Mouse (Mus musculus): ENCODE measurements around the gene Sh2d3c.

Gene Sh2d3c

GRCm38 (mm10) chr2:32720681-32721229 is at the start of gene Sh2d3c:
Gene Sh2d3c (plus strand): TSS chr2:32721055.
- DNase-seq = peak; percentile 84

- DNase-seq = no peak
Measured at GRCm38 (mm10) chr2:32671147-32671546, 49.7 kb upstream of the Sh2d3c start.

DNA sequence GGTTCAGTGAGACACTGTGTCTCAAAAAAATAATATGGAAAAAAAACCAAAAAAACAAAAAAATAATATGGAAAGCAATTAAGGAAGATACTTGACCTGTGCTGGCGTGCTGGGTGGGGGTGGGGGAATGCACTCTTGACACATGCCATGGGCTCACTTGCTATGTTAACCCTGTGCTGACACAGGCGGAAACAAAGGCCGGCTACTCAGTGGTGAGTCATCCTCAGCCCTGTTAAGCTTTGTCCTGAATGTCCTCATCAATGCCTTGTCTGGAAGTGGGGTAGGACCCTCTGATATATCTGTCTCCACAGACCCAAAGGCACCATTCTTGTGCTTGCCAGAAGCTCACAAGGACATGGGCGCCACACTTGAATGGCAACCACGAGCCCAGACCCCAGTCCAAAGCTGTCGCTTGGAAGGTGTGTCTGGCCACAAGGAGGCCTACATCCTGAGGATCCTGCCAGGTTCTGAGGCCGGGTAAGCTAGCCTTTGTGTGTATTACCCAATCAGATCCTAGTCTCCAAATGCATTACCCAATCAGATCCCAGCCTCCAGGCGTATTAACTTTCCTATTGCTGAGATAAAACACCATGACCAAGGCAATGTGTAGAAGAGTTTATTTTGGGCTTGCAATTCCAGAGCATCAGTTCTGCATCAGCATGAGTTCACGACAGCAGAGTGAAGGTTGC is 48.8 kb upstream of the Sh2d3c start:
- DNase-seq = no peak

- DNase-seq = peak; percentile 59
Measured at GRCm38 (mm10) chr2:32673176-32673917, 47.5 kb upstream of the Sh2d3c start.

- no peak for DNase-seq
Measured at GRCm38 (mm10) chr2:32676821-32677220, 44.0 kb upstream of the Sh2d3c start.

DNA sequence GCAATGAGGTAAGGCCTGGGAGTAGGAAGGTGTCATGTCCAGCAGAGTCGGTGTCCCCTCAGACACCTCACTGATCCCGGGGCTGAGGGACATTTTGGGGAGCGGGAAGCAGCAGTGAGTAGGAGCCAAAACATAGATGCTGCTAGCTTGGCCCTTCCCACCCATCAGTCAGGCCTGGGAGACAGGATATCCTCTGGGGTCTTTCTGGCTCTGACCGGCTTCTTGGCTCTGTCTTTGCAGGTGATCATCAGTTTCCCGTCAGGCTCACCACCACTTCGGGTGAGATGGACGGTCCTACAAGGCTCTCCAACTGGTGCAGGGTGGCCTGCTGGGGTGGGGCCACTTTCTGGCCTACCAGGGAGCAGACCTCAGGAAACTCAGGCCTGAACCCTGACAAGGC is 43.2 kb upstream of the Sh2d3c start:
- no peak for DNase-seq

- peak; percentile 60 for DNase-seq
Measured at GRCm38 (mm10) chr2:32680051-32680451, 40.8 kb upstream of the Sh2d3c start.

DNA sequence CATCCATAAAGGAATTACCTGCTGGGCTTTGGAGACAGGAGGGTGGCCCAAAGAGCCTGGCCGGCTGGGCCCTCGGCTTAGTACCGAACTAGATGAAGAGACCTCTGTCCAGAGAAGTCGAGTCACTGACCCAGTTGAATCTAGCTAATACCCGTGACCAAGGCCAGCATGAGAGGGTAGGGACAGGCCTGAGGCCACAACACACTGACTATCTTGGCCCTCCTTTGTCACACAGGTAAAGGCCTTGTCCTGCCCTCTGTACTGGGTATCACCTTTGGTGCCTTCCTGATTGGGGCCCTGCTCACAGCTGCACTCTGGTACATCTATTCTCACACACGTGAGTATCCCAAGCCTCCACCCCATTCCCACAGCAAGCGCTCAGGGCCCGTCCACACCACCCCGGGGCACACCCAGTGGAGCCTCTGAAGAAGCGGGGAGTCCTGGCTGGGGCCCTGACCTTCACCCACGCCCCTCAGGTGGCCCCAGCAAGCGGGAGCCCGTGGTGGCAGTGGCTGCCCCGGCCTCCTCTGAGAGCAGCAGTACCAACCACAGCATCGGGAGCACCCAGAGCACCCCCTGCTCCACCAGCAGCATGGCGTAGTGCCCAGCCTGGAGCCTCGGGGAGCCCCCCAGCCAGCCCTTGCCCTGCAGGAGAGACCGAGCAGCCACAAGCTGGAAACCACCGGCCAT is 39.7 kb upstream of the Sh2d3c start:
- DNase-seq = no peak

DNA sequence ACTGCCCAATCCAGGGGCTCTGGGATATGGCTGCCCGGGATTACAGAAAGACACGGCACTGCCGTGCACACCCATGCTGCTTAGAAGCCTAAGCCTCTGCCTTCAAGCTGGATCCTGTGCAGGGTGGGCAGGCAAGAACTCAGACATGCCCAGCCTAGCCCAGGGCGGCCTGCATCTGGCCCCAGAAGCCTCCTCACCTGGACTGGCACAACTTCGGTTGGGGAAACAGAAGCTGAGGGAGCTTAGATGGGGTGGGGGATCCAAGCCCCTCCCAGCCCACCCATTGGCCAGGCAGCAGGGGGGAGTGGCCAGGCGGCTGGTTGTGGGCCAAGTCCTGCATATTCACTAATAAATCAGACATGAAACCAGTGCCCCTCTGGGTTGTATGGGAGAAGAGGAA is 39.1 kb upstream of the Sh2d3c start:
- peak; percentile 46 for DNase-seq

DNA sequence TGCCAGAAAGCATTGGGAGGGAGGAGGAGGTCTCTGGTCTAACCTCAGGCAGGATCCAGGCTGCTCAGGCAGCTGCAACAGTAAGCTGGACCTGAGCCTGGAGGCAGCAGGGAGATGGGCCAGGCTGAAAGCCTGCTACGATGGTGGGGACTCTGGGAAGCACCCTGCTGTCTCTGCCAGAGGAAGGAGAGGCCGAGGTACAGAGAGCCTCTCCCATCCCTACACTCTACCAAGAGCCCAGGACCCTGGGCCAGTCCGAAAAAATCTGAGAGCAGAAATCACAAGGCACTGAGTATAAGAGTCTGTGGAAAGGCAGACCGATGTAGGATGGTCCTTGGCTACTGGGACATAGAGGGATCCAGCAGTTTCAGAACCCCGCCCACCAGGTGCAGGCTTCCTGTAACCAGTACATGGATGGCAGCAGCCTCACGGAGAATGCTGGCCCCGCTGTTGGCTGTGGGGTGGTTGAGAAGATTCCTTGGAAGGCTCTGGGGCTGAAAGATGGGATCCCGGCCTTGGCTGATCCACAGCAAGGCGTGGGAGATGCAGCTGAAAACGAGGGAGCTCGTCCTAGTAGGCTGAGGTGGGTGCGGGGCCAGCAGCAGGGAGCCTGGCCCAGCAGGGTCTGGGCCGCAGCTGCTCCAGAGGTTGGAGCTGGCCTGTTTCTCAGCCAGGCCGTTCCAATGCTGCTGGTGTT is 38.0 kb upstream of the Sh2d3c start:
- no peak for DNase-seq

DNA sequence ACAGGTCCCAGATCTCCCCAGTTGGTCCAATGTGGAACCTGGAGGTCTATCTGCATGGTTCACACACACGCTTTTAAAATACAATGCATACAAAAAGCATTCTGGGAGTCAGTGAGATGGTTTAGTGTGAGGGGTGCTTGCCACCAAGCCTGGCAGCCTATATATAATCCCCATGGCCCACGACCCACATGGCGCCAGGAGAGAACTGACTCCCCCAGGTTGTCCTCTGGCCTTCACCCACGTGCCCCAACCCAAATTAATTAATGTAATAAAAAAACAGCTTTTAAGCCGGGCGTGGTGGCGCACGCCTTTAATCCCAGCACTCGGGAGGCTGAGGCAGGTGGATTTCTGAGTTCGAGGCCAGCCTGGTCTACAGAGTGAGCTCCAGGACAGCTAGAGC is 37.2 kb upstream of the Sh2d3c start:
- DNase-seq = no peak

DNA sequence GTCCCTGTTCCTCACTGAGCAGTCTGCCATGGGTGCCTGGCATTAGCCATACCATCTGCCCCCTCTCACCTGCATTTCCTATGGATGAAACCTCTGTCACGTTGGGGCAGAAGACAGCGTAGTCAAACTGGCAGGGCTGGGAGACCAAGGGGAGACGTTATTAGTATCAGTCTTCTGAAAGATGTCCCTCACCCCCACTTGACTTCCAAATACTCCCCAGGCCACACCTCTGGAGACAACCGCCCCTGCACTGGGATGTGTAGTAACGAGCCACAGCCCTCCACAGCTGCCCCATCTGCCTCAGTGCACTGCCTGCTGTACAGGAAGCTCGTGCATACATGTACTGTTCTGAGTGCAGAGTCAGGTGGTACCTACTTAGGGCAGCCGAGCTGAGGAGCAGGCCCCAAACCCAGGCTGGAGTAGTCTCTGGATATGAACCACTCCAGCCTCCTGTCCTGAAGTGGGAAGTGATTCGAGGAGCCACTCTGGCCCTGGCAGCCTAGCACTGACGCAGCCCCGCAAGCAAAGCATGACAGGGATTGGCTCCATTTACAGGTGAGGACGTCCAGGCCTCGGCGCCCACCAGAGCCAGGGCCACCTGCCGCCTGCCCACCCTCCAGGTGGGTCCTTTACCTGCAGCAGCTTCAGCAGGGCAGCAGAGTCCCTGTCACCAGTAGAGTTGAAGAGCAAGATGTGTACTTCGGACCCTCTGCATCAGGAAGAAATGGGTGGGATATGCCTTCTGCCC is 36.0 kb upstream of the Sh2d3c start:
- no peak for DNase-seq

DNA sequence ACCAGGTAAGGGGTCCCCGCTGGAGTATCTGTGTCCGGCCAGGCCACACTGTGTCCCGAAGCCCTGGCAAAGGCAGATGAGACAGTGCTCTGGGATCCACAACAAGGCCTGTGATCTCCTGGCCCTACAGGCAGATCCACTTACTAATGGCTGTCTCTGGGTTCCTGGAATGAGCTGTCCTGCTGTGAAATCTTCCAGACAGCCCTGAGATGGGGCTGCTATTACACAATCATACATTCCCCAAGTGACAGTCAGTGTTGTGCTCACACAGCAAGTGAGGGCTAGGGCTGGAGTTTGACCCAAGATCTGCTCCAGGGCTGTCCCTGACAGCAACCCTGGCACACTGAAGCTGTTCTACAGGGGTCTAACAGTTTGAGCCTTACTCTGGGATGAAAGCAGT is 35.0 kb upstream of the Sh2d3c start:
- no peak for DNase-seq

- no peak for DNase-seq
Measured at GRCm38 (mm10) chr2:32686640-32687039, 34.2 kb upstream of the Sh2d3c start.

DNA sequence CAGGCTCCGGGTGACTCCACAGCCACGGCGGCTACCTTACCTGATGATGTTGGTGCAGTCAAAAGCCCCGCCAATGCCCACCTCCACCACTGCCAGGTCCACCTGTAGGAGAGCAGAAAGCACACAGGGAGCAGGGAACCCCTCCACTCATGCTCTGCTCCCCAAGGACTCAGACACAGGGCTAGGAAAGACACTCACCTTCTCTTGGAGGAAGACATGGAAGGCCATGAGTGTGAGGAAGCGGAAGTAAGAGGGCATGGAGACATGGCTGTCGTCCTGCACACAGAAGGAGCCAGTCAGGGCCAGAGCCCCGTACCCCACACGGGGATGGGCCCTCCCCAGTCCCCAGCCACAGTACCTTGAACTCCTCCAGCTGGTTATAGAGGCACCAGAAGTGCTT is 33.3 kb upstream of the Sh2d3c start:
- no peak for DNase-seq

DNA sequence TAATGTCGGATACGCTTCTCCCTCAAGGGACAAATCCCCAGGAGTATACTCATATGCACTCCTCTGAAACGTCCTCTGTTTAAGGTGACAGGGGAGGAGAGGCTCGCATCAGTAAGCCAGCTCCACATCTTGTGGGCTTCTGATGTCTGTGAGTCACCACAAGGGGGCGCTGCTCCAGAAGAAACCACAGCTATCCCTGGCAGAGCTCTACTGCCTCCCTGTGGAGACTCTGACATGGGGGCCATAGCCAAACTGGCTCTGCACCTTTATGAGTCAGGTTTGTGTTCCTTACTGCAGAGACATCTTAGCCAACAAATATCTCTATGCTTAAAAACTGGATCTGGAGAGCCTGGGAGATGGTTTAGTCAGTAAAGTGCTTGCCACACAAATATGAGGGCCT is 31.4 kb upstream of the Sh2d3c start:
- peak; percentile 95 for DNase-seq

- DNase-seq = no peak
Measured at GRCm38 (mm10) chr2:32691041-32691440, 29.8 kb upstream of the Sh2d3c start.

- DNase-seq = no peak
Measured at GRCm38 (mm10) chr2:32692496-32692895, 28.4 kb upstream of the Sh2d3c start.

GRCm38 (mm10) chr2:32693282-32693681 is 27.6 kb upstream of the Sh2d3c start:
- peak; percentile 59 for DNase-seq

GRCm38 (mm10) chr2:32693823-32694411 is 26.9 kb upstream of the Sh2d3c start:
- peak; percentile 97 for DNase-seq

DNA sequence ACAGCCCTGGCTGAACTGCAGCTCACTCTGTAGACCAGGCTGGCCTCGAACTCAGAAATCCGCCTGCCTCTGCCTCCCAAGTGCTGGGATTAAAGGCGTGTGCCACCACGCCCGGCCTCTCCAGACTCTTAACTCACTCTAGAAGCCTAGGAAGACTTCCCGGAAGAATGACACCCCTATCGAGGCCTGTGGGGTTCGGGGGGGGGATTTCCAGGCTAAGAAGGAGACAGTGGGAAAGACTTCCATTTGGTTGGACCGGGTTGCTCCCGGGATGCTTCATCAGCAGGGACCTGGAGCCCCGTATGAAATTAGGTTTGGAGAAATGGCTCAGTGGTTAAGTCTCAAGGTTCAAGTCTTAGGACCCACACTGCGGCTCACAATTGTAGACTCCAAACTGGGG is 26.2 kb upstream of the Sh2d3c start:
- DNase-seq = no peak

DNA sequence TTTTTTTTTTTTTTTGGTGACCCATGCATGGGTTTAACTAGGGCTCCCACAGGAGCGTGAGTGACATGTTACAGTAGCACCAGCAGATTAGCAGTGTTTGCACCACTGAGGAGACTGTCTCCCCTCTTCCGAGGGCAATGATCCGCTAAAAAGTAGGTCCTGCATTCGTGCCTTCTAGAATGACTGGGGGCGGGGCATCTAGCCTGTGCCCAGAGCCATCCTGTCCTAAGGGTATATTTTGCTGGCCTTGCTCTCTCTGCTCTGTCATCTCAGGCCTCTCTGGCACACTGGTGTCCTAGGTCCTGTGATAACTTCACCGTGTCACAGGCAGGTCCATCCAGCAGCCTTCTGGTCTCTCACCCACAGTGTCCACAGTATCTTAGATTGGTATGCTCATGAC is 21.2 kb upstream of the Sh2d3c start:
- no peak for DNase-seq
